Mouse (Mus musculus) hindbrain, postnatal 0 days (tissue): Measurements from ENCODE around the gene C130026I21Rik. TPM values are rescaled to one million over a fixed set of nuclear protein-coding genes. Genes with fewer than 3 reads are reported as not detected.
"Not testable (repeated sequence)": the region's sequence is repeated elsewhere in the genome, so short reads cannot be mapped to it uniquely, and the experiment has no call there.

Experiments used
- ATAC-seq: fragments of 200-750 bp; cut with Nextera tagmentation; 2 replicates; pipeline ENCODE4 v1.8.0; 2017; ENCODE audit warnings: mild to moderate bottlenecking, moderate TSS enrichment, moderate library complexity
- DNase-seq: peaks from one replicate; pipeline ENCODE4 v3.0.0-alpha.2; 2015; ENCODE audit warnings: low spot score
- H3K27ac ChIP-seq: fragments of 300-500 bp; sonication (generic); 2 replicates; pipeline ENCODE4 v1.5.1; 2014; ENCODE audit warnings: mild to moderate bottlenecking
- H3K27me3 ChIP-seq: fragments of 300-500 bp; sonication (generic); 2 replicates; pipeline ENCODE4 v1.6.1; 2014; ENCODE audit warnings: low read length, mixed read lengths; ENCODE audit not compliant: insufficient read depth
- H3K36me3 ChIP-seq: fragments of 300-500 bp; sonication (generic); 2 replicates; pipeline ENCODE4 v1.6.1; 2014; ENCODE audit warnings: low read length, mixed read lengths; ENCODE audit not compliant: insufficient read depth
- H3K4me1 ChIP-seq: fragments of 300-500 bp; sonication (generic); 2 replicates; pipeline ENCODE4 v1.6.1; 2014; ENCODE audit warnings: antibody characterized with exemption, low read length, mixed read lengths; ENCODE audit not compliant: insufficient read depth
- H3K4me2 ChIP-seq: fragments of 300-500 bp; sonication (generic); 2 replicates; pipeline ENCODE4 v1.6.1; 2014; ENCODE audit warnings: low read depth, mild to moderate bottlenecking, low read length, moderate library complexity, mixed read lengths
- H3K4me3 ChIP-seq: fragments of 300-500 bp; sonication (generic); 2 replicates; pipeline ENCODE4 v1.5.1; 2014; ENCODE audit warnings: low read length
- H3K9ac ChIP-seq: fragments of 300-500 bp; sonication (generic); replicated peaks from 2 replicates; pipeline ENCODE4 v1.6.1; 2014; ENCODE audit warnings: mild to moderate bottlenecking, low read length, moderate library complexity, mixed read lengths
- H3K9me3 ChIP-seq: fragments of 300-500 bp; sonication (generic); 2 replicates; pipeline ENCODE4 v1.6.1; 2016; ENCODE audit warnings: low read length, mixed read lengths
- CTCF ChIP-seq: IDR thresholded peaks from 2 replicates; pipeline ENCODE4 v1.5.1; 2016; ENCODE audit warnings: antibody characterized with exemption, control low read depth, low read depth
- WGBS: fragments of 180-500 bp; shearing (Covaris S2); extraction: QIAGEN DNeasy Blood & Tissue Kit; methylation state at CpG from one replicate; pipeline ENCODE4 v1.1.7; 2014; 5-methylcytosine and 5-hydroxymethylcytosine counted together
- polyA plus RNA-seq: library from polyadenylated mRNA; unstranded; fragments of >200 nt; fragmentation: Nextera tagmentation; extraction: Ambion mirVana; gene quantifications from 2 replicates; pipeline ENCODE4 v1.2.1, GENCODE M21; 2015
- total RNA-seq: library from RNA; depleted of rRNA; stranded (reverse); fragments of >200 nt; gene quantifications from 2 replicates; pipeline ENCODE4 v1.2.3, GENCODE M21; 2014

C130026I21Rik gene
- total and polyA plus RNA-seq, 2 experiments from 2014 or later: 0.16 TPM; not detected in 1

GRCm38 (mm10) chr1:85155151-85155550 lies 115.2 kb downstream of the C130026I21Rik start:
- not testable (repeated sequence) for H3K4me1 ChIP-seq, H3K9me3 ChIP-seq, H3K4me3 ChIP-seq, ATAC-seq, H3K4me2 ChIP-seq, H3K36me3 ChIP-seq, H3K27ac ChIP-seq, H3K9ac ChIP-seq, DNase-seq, H3K27me3 ChIP-seq
- 83% methylated on average over 4 of the region's 5 CpGs for WGBS

GRCm38 (mm10) chr1:85133671-85134070 lies 136.7 kb downstream of the C130026I21Rik start:
- not testable (repeated sequence) for ATAC-seq

GRCm38 (mm10) chr1:85121841-85122240 lies 148.5 kb downstream of the C130026I21Rik start:
- not testable (repeated sequence) for DNase-seq, H3K27ac ChIP-seq, H3K9me3 ChIP-seq, H3K36me3 ChIP-seq, H3K27me3 ChIP-seq, H3K9ac ChIP-seq, ATAC-seq, H3K4me1 ChIP-seq, H3K4me3 ChIP-seq, H3K4me2 ChIP-seq
- 90% methylated on average over 4 of the region's 4 CpGs for WGBS

More at GRCm38 (mm10) chr1:85133671-85134070, 136.7 kb downstream of the C130026I21Rik start:
- H3K36me3 ChIP-seq, H3K4me2 ChIP-seq, DNase-seq, H3K4me3 ChIP-seq, H3K27me3 ChIP-seq, H3K27ac ChIP-seq, H3K9ac ChIP-seq, H3K9me3 ChIP-seq, H3K4me1 ChIP-seq: not testable (repeated sequence)
- 94% methylated on average over 18 of the region's 22 CpGs for WGBS

GRCm38 (mm10) chr1:85118341-85118740 lies 152.0 kb downstream of the C130026I21Rik start:
- H3K4me2 ChIP-seq, H3K27ac ChIP-seq: not testable (repeated sequence)

GRCm38 (mm10) chr1:85117537-85117936 lies 152.8 kb downstream of the C130026I21Rik start:
- H3K9ac ChIP-seq, DNase-seq, H3K36me3 ChIP-seq, H3K4me3 ChIP-seq, H3K4me2 ChIP-seq, H3K27ac ChIP-seq, ATAC-seq, H3K9me3 ChIP-seq, H3K27me3 ChIP-seq, H3K4me1 ChIP-seq: not testable (repeated sequence)
- WGBS: 65% methylated on average over 4 of the region's 6 CpGs

More at GRCm38 (mm10) chr1:85118341-85118740, 152.0 kb downstream of the C130026I21Rik start:
- not testable (repeated sequence) for H3K36me3 ChIP-seq, ATAC-seq, H3K9ac ChIP-seq, H3K9me3 ChIP-seq, H3K4me3 ChIP-seq, H3K27me3 ChIP-seq, H3K4me1 ChIP-seq, DNase-seq
- 69% methylated on average over 5 of the region's 6 CpGs for WGBS

- H3K27me3 ChIP-seq, H3K27ac ChIP-seq, H3K36me3 ChIP-seq, H3K4me3 ChIP-seq, H3K4me1 ChIP-seq, ATAC-seq, DNase-seq, H3K9me3 ChIP-seq, H3K9ac ChIP-seq, H3K4me2 ChIP-seq: not testable (repeated sequence)
- 57% methylated on average over 6 of the region's 6 CpGs for WGBS
- peak; percentile 43 for TF ChIP-seq CTCF
Measured at GRCm38 (mm10) chr1:85114666-85115402, 155.5 kb downstream of the C130026I21Rik start.

- not testable (repeated sequence) for H3K9me3 ChIP-seq, H3K27me3 ChIP-seq, H3K4me3 ChIP-seq, H3K27ac ChIP-seq, DNase-seq, H3K9ac ChIP-seq, H3K4me1 ChIP-seq, H3K4me2 ChIP-seq, H3K36me3 ChIP-seq
- peak; percentile 59; the same call in 1 of the 2 replicates for ATAC-seq
- 79% methylated on average over 3 of the region's 3 CpGs for WGBS
Measured at GRCm38 (mm10) chr1:85114078-85114477, 156.3 kb downstream of the C130026I21Rik start.

- DNase-seq, H3K27me3 ChIP-seq, H3K4me1 ChIP-seq, H3K4me3 ChIP-seq, ATAC-seq, H3K27ac ChIP-seq, H3K36me3 ChIP-seq, H3K4me2 ChIP-seq, H3K9me3 ChIP-seq, H3K9ac ChIP-seq: not testable (repeated sequence)
- WGBS: 63% methylated on average over 2 of the region's 5 CpGs
Measured at GRCm38 (mm10) chr1:85112889-85113288, 157.5 kb downstream of the C130026I21Rik start.

GRCm38 (mm10) chr1:85112266-85112665 lies 158.1 kb downstream of the C130026I21Rik start:
- not testable (repeated sequence) for ATAC-seq, H3K4me1 ChIP-seq, H3K27me3 ChIP-seq, H3K4me3 ChIP-seq, H3K36me3 ChIP-seq, DNase-seq, H3K9ac ChIP-seq, H3K9me3 ChIP-seq, H3K27ac ChIP-seq, H3K4me2 ChIP-seq
- WGBS: 85% methylated on average over 7 of the region's 7 CpGs

- 69% methylated on average over 9 of the region's 10 CpGs for WGBS
Measured at GRCm38 (mm10) chr1:85111572-85111971, 158.8 kb downstream of the C130026I21Rik start.

More at GRCm38 (mm10) chr1:85111572-85111971, 158.8 kb downstream of the C130026I21Rik start:
- not testable (repeated sequence) for H3K9ac ChIP-seq, H3K4me1 ChIP-seq, H3K36me3 ChIP-seq, H3K9me3 ChIP-seq, H3K27me3 ChIP-seq, H3K4me3 ChIP-seq, H3K27ac ChIP-seq, ATAC-seq, DNase-seq, H3K4me2 ChIP-seq
